Mouse (Mus musculus): ENCODE data around the gene Gsc.

The Gsc gene

DNA sequence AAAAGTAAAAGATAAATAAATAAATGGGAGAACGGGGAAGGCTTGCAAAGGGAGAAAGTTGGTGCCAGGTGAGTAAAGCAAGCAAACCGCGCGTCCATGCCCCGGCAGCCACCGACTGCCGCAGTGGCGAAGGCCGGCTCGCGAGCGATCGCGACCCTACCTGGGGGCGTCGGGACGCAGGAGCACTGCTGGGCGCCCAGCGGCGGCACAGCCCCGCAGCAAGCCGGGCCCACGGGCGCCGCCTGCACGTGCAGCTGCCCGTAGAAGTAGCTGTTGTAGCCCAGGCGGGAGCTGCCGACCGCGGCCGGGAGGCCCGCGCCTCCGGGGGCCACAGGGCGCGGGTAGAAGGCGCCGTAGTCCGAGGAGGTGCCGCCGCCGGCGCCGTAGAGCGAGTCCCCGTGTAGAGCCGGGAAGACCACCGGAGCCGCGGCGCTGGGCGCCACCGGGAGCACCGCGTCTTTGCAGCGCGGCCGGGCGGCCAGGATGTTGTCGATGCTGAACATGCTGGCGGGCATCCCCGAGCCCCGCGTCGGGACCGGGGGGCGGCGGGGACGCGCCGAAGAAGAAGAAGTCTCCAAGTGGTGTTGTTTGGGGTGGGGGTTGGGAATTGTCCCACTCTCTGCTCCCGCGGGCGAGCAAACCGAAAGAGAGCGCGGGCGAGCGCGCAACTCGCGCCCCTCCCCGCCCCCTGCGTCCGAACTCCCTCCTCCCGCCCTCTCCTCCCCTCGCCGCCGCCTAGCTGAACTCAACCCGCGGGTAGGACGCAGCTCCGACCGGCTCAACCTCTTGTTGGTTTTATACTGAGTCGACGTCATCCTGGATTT is at the start of gene Gsc:
TSS of gene Gsc (minus strand) at position 730 of the 824 bp plus-strand sequence.
- in situ Hi-C loops (cut with MboI, MseI), result no loop called here

DNA sequence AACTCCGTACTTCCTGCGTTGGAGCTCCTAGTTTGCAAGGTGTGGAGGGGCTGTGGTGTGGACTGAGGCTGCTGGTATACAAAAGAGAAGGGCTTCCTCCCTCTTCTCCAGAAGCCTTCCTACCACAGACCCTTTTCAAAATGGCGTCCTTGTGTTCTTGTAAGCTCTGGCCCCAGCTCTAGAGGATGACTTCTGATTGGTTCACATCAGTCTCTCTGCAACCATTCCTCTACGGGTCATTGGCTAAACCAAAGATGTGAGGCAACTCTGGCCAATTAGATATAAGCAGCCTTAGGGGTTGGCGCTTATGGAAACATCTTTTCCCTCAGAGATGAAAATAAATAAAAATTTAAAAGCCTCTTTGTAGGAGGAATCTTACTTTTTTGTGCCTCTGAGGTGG is 46.6 kb upstream of the Gsc start:
- in situ Hi-C loops (cut with MboI, MseI), result no loop called here

DNA sequence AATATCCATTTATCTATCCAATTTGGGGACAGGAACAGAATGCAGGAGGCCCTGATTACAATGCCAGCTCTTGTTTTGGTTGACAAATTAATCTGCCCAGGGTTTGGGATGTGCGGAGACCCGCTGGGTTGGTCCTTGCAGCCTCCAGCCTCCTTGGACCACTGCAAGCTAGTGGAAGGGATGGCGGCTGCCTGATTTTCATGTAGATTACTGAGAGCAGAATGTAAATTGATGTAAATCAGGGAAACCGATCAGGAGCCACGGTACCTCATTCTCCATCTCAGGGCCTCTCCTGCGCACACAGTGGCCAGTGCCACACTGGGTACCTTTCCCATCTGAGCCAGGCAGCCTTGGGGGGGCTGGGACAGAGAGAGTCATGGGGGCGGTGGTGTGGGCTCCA is 34.8 kb upstream of the Gsc start:
- in situ Hi-C loops (cut with MboI, MseI), result no loop called here

DNA sequence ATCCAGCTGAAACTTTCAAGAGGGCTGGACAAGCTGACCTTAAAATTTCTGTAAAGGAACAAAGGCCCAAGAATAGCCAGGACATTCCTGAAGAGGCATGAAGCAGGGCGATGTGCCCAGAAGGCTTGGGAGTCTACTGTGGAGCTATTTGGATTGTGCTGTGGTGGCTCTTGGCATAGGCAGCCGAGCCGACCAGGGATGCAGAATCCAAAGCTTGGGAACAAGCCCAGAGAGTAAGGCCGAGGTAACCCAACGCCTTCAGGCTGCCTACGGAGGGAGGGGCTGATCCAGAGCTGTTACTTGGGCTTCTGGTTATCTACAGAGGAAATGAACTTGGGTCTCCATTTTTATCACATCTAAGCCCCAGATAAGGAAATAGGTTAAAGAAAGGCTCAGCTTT is 18.9 kb upstream of the Gsc start:
- in situ Hi-C loops (cut with MboI, MseI), result no loop called here

DNA sequence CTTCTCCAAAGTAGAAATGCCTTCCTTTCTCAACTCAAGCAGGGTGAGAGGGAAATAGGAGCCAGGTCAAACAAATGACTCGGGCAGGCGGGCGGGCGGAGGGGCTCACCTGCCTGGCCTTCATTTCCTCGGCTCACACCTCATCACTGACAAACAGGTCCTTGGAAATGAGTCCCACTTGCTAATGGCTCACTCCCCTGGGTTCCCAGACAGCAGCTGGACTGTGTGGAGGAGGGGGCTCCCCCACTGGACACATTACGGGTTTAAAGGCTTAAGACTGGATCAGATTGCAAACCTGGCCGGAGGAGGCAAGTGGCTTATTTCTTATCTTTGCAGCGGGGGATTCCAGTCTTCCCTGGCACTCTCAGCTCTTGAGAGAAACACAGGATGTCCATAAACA is 13.1 kb upstream of the Gsc start:
- in situ Hi-C loops (cut with MboI, MseI), result no loop called here

GRCm38 (mm10) chr12:104485161-104485560 is 12.0 kb upstream of the Gsc start:
- in situ Hi-C loops (cut with MboI, MseI), result no loop called here

- in situ Hi-C loops (cut with MboI, MseI), result no loop called here
Observed at GRCm38 (mm10) chr12:104481007-104481406, 7.9 kb upstream of the Gsc start.

DNA sequence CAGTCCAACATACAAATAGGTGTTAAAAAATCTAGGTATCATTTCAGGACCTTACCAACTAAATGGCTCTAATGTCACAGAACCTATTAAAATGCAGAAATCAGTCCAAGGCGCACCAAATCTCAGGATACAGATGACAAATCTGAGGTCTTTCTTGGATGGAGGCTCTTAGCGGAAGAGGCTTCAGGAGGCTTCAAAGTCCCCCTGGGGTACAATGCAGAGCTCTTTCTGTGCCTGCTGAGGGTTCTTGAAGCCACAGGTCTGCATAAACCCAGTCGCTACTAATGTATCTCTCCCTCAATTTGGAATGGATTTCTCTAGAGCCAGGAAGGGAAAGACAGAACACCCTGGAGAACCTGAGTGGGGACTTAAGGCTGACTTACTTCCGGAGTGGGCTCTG is 5.1 kb upstream of the Gsc start:
- in situ Hi-C loops (cut with MboI, MseI), result no loop called here

DNA sequence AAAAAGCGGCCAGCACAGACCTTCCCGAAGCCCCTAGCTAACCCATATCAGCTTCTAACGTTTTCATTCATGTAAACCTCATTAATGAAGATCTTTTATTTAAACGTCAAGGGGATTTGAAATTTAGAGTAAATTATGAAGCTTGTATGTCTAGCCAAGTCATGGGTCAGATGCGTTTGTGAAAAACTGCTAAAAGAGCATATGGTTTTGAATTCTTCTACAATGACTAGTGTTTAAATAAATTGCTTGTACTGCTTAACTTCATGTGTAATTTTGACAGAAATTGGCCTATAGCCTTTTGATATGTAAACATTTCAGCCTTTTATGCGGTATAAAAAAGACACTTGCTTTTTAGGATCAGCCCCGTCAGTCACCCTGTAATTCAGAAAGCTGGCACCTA is 4.4 kb upstream of the Gsc start:
- in situ Hi-C loops (cut with MboI, MseI), result no loop called here

GRCm38 (mm10) chr12:104477066-104477465 is 3.9 kb upstream of the Gsc start:
- in situ Hi-C loops (cut with MboI, MseI), result no loop called here

DNA sequence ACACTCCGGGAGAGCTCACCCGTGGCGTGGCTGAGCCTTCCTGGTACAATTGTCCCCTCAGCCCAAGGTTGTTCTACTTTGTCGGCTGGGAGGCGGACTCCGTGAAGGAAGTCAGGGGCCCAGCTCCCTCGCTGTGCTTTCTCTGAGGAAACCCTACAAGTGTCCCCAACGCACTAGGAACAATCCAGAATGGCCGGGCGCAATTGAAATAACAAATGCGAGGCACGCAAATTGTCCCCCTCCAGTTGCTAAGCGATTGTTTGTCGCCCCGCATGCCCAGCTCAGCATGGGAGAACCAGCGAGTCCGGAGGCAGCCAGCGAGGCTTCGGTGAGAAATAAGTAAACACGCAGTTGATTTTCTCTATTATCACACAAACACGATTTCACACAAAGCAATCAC is 2.8 kb upstream of the Gsc start:
- in situ Hi-C loops (cut with MboI, MseI), result no loop called here

- in situ Hi-C loops (cut with MboI, MseI), result no loop called here
Observed at GRCm38 (mm10) chr12:104474881-104475740, 2.0 kb upstream of the Gsc start.

- in situ Hi-C loops (cut with MboI, MseI), result no loop called here
Observed at GRCm38 (mm10) chr12:104474191-104474871, 1.2 kb upstream of the Gsc start.

GRCm38 (mm10) chr12:104473492-104473891 is 362 bp upstream of the Gsc start:
- in situ Hi-C loops (cut with MboI, MseI), result no loop called here

DNA sequence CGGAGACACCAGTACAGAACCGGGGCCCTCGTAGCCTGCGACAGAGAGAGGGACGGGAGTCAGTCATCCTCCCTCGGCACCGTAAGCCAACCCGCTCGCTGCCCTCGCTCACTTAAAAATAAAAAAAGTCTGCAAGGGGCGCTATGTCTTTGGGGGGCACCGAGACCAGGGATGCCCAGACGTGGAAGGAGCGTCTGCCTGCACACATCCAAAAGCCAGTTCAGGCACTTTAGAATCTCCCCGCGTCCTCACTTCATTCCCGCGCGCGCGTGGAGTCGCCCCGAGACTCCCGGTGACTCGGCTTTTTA is 958 bp downstream of the Gsc start:
- in situ Hi-C loops (cut with MboI, MseI), result no loop called here

GRCm38 (mm10) chr12:104471351-104472217 is 1.5 kb downstream of the Gsc start:
- in situ Hi-C loops (cut with MboI, MseI), result no loop called here

DNA sequence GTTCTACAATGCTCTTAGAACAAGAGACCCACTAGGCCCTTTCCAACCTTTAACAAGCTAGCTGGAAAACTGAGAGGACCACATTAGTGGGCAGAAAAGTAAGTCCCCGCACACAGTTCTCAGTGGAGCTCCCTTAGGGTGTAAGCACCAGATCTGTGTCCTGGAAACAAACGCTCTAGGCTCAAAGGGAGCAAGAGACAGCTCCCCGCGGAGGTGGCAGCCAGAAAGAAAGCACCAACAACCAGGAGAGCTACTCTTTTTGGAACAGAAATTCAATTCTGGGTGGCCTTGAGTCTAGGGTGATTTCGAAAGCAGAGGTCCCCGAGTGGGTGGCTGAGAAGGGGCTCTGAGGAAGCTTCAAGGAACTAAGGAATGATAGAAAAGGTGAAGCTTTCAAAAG is 2.5 kb downstream of the Gsc start:
- in situ Hi-C loops (cut with MboI, MseI), result no loop called here

- in situ Hi-C loops (cut with MboI, MseI), result no loop called here
Observed at GRCm38 (mm10) chr12:104468783-104469182, 4.3 kb downstream of the Gsc start.

GRCm38 (mm10) chr12:104467372-104467771 is 5.8 kb downstream of the Gsc start:
- in situ Hi-C loops (cut with MboI, MseI), result no loop called here

GRCm38 (mm10) chr12:104466930-104467329 is 6.2 kb downstream of the Gsc start:
- in situ Hi-C loops (cut with MboI, MseI), result no loop called here

DNA sequence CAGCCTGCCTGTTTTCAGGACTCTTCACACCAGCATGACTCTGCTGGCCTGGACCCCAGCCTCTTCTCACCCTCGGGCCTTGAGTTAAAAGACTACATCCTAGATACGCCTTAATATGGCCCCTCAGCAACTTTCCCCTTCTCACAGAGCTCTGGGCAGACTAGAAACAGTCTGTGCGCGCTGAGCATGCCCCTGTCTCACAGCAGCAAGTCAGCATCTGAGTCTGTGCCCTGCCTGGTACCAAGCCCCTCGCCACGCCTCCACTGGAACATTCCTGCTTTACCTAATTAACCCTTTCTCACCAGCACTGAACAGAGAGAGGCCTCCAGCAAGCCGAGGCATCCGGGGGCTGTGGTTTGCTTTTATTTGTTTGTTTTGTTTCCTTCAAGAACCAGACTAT is 11.8 kb downstream of the Gsc start:
- in situ Hi-C loops (cut with MboI, MseI), result no loop called here

DNA sequence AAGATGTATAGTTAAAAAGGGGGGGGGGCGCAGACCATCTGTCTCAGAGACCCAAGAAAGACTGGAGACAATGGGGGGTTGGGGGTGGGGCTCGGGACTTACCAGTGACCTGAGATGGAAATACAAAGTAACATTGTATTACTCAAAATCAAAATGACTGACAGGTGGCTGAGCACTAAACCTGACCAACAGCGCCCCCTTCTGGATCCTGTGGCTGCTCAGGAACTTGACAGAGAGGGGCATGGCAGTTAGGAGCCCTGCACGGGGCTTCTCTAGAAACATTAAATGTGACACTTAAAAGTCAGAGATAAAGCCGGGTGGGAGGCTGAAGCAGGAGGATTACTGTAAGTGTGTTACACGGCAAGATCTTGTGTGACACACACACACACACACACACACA is 13.8 kb downstream of the Gsc start:
- in situ Hi-C loops (cut with MboI, MseI), result no loop called here

All from regulatory T cell (primary cell).